Mouse (Mus musculus): ENCODE data around the gene Wipi1. TPM values are rescaled to one million over a fixed set of nuclear protein-coding genes. Genes with fewer than 3 reads are reported as not detected.
"Not testable (repeated sequence)": the region's sequence is repeated elsewhere in the genome, so short reads cannot be mapped to it uniquely, and the experiment has no call there.

Wipi1 gene
- polyA plus RNA-seq, 1 experiment from 2014 or later, result 64.6 TPM

DNA sequence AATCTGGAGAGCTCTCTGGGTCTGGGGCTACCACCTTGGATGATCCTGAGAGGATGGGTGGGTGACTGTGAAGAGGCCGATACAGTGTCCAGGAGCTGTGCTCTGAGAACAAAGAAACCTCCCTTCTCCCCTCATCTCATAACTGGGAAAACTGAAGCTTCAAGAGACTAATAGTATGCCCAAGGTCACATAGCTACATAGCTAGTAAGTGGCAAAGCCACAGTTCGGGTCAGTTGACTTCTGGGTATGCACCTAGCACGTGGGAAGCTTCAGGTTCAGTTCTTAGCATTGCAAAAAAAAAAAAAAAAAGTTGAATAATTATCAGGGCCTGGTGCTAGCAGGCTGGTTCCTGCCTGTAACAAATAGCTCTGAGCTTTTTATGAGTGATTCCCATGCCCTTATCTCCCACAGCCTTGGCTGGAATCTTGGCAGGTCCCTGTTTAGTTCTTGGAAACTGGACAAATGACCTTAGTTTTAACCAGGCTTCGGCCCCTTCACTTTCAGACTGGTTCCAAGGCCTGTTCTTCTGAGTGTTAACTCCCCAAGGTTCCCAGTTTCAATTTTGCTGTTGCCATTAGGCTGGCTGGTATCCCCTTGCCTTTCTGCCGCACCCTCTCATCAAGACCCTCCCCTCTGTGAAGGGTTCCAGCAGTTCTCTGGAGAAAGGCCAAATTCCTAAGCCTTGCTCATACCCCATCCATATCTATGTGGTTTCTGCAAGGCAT lies 29.9 kb upstream of the Wipi1 start:
- H3K4me1 ChIP-seq, result no peaks in the 10 kb centered on the region
- no peaks in the 10 kb centered on the region for H3K27me3 ChIP-seq

DNA sequence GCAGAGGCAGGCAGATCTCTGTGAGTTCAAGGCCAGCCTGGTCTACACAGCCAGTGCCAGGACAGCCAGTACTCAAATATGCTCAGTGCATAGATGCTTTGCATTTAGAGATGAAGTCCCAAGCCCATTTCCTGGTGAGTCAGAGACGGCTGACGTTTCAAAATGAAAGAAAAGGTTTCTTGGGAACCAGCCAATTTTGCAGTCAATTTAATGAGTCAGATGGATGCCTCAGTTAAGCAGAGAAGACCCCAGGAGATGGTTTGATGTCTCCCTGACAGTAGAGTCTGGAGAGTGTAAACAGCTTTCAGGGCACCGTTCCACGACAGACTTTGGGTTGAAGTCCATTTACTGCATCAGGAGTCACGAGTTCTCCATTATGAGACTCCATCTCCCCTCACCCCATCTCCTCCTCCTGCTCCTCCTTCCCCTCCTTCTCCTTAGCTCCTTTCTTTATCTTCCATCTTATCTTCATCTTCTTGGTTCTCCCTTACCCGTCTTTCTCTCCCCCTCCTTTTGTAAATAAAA lies 24.2 kb upstream of the Wipi1 start:
- no peaks in the 10 kb centered on the region for H3K36me3 ChIP-seq
- 65% methylated on average over 6 of the region's 6 CpGs for WGBS
- ATAC-seq (ENCODE audit: insufficient number of reproducible peaks, low FRiP score, low TSS enrichment, low read depth), result no peak
- no peak overlapping the region for H3K27ac ChIP-seq
- H3K4me1 ChIP-seq, result no peaks in the 10 kb centered on the region
- H3K9me3 ChIP-seq, result no peaks in the 10 kb centered on the region
- no peak overlapping the region for H3K4me2 ChIP-seq
- no peaks in the 10 kb centered on the region for H3K27me3 ChIP-seq
- no peak overlapping the region for H3K9ac ChIP-seq
- no peak overlapping the region for H3K4me3 ChIP-seq

More for the DNA sequence above, 29.9 kb upstream of the Wipi1 start:
- no peak overlapping the region for H3K27ac ChIP-seq
- 69% methylated on average over 5 of the region's 5 CpGs for WGBS
- no peak overlapping the region for H3K4me2 ChIP-seq
- H3K36me3 ChIP-seq, result no peaks in the 10 kb centered on the region
- no peak overlapping the region for H3K9ac ChIP-seq
- no peak for ATAC-seq (ENCODE audit: insufficient number of reproducible peaks, low FRiP score, low TSS enrichment, low read depth)
- H3K9me3 ChIP-seq, result no peaks in the 10 kb centered on the region
- H3K4me3 ChIP-seq, result no peak overlapping the region

- Histone ChIP-seq H3K9ac (no peak overlapping the region), H3K27ac (no peak overlapping the region), H3K27me3 (no peaks in the 10 kb centered on the region), H3K4me1 (no peaks in the 10 kb centered on the region), H3K36me3 (no peaks in the 10 kb centered on the region), H3K9me3 (no peaks in the 10 kb centered on the region), H3K4me3 (no peak overlapping the region), H3K4me2 (no peak overlapping the region)
- ATAC-seq (ENCODE audit: insufficient number of reproducible peaks, low FRiP score, low TSS enrichment, low read depth), result no peak
- 78% methylated on average over 9 of the region's 9 CpGs for WGBS
Observed at GRCm38 (mm10) chr11:109634928-109635327, 23.2 kb upstream of the Wipi1 start.

- Histone ChIP-seq H3K4me2 (no peak overlapping the region), H3K4me1 (no peaks in the 10 kb centered on the region), H3K36me3 (no peaks in the 10 kb centered on the region), H3K27ac (no peak overlapping the region), H3K9me3 (no peaks in the 10 kb centered on the region), H3K27me3 (no peaks in the 10 kb centered on the region), H3K4me3 (no peak overlapping the region), H3K9ac (no peak overlapping the region)
- no peak for ATAC-seq (ENCODE audit: insufficient number of reproducible peaks, low FRiP score, low TSS enrichment, low read depth)
- WGBS, result 37% methylated on average over 10 of the region's 10 CpGs
Observed at GRCm38 (mm10) chr11:109629021-109629521, 17.3 kb upstream of the Wipi1 start.

DNA sequence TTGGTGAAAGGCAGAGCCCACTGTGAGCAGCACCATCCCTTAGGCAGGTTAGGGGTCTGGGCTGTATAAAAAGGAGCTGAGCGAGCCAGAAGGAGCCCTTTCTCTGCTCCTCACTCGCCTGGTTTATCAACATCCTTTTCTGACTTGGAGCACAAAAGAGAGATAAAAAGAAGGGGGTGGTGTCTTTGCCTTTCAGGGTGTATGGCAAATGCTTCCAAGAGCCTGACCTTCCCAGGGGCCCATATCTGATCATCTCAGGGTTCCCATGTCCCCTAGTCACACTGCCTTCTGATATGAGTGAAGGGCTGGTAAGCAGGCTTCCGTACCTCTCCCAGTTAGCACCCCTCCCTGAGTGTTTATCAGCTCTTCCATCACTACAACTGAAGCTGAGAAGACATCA lies 16.3 kb upstream of the Wipi1 start:
- H3K9ac ChIP-seq, result no peak overlapping the region
- H3K4me2 ChIP-seq, result no peak overlapping the region
- H3K9me3 ChIP-seq, result no peaks in the 10 kb centered on the region
- H3K4me3 ChIP-seq, result no peak overlapping the region
- no peak overlapping the region for H3K27ac ChIP-seq
- no peaks in the 10 kb centered on the region for H3K27me3 ChIP-seq
- no peaks in the 10 kb centered on the region for H3K4me1 ChIP-seq
- H3K36me3 ChIP-seq, result no peaks in the 10 kb centered on the region
- ATAC-seq (ENCODE audit: insufficient number of reproducible peaks, low FRiP score, low TSS enrichment, low read depth), result no peak
- WGBS, result 84% methylated on average over 3 of the region's 3 CpGs

GRCm38 (mm10) chr11:109627648-109628047 lies 15.9 kb upstream of the Wipi1 start:
- Histone ChIP-seq H3K4me2 (no peak overlapping the region), H3K27ac (no peak overlapping the region), H3K36me3 (no peaks in the 10 kb centered on the region), H3K4me3 (no peak overlapping the region), H3K4me1 (peaks cover 2% of the 10 kb centered on the region; the same call in 1 of the 2 replicates), H3K27me3 (no peaks in the 10 kb centered on the region), H3K9me3 (no peaks in the 10 kb centered on the region), H3K9ac (no peak overlapping the region)
- WGBS, result 89% methylated on average over 4 of the region's 4 CpGs
- ATAC-seq (ENCODE audit: insufficient number of reproducible peaks, low FRiP score, low TSS enrichment, low read depth), result no peak

DNA sequence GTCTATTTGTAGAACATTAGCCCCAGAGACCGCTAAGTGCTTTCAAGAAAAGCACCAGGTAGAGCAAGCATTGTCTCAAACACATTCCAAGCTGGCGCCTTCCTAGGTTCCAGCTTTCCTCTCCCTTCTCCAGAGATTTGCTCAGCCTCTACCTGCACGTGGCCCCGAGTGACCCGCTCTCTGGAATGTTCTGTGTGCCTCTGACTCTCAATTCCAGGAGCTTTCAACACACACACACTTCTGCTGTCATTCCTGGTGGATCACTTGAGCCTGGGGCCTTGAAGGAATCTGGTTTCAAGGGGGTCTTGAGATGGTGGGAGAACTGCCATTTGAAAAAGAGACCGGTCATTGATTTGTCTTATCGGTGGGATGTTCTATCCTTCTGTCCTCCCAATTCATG lies 11.5 kb upstream of the Wipi1 start:
- WGBS, result 76% methylated on average over 7 of the region's 7 CpGs
- Histone ChIP-seq H3K4me2 (no peak overlapping the region), H3K4me1 (peaks cover 6% of the 10 kb centered on the region), H3K9me3 (no peaks in the 10 kb centered on the region), H3K27ac (no peak overlapping the region), H3K4me3 (no peak overlapping the region), H3K36me3 (no peaks in the 10 kb centered on the region), H3K27me3 (no peaks in the 10 kb centered on the region), H3K9ac (no peak overlapping the region)
- ATAC-seq (ENCODE audit: insufficient number of reproducible peaks, low FRiP score, low TSS enrichment, low read depth), result no peak

DNA sequence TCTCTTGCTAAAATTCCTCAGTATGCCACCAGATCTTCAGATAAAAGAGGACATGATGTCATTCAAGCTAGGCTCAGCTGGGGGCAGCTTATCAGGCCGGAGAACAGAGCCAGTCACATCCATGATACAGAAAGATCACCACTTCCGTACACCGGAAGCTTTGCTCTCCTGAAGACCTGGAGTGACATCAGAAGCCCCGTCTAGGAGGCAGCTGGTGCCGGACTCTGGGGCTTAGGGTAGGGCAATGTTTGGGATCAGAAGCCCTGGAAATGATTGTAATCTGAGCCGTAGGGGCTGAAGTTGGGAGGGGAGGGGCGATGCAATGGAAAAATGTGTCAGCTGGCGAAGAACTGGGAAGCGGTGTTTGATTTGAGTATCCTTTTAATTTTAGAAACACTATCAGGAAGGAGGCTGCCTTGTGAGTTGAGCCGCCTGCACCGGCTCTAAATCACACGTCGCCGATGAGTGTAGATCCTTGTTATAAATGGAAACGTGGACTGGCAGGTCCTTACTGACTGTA lies 10.8 kb upstream of the Wipi1 start:
- H3K4me3 ChIP-seq, result 0 out of 2 replicates have a peak overlapping the region, but pooled peaks have one; percentile 3
- peak overlapping the region; percentile 36 for H3K4me2 ChIP-seq
- H3K27ac ChIP-seq, result no peak overlapping the region
- WGBS, result 12% methylated on average over 15 of the region's 15 CpGs
- 0 out of 2 replicates have a peak overlapping the region, but pooled peaks have one; percentile 2 for H3K9ac ChIP-seq
- no peaks in the 10 kb centered on the region for H3K9me3 ChIP-seq
- H3K36me3 ChIP-seq, result no peaks in the 10 kb centered on the region
- no peaks in the 10 kb centered on the region for H3K27me3 ChIP-seq
- 0 out of 2 replicates have a peak, but pooled peaks have one; percentile 35 for ATAC-seq (ENCODE audit: insufficient number of reproducible peaks, low FRiP score, low TSS enrichment, low read depth)
- H3K4me1 ChIP-seq, result peaks cover 6% of the 10 kb centered on the region

GRCm38 (mm10) chr11:109621183-109621582 lies 9.4 kb upstream of the Wipi1 start:
- H3K4me1 ChIP-seq, result peaks cover 6% of the 10 kb centered on the region
- H3K9ac ChIP-seq, result no peak overlapping the region
- WGBS, result 17% methylated on average over 2 of the region's 2 CpGs
- no peaks in the 10 kb centered on the region for H3K36me3 ChIP-seq
- H3K27me3 ChIP-seq, result no peaks in the 10 kb centered on the region
- no peak for ATAC-seq (ENCODE audit: insufficient number of reproducible peaks, low FRiP score, low TSS enrichment, low read depth)
- H3K4me2 ChIP-seq, result no peak overlapping the region
- no peak overlapping the region for H3K4me3 ChIP-seq
- no peaks in the 10 kb centered on the region for H3K9me3 ChIP-seq
- no peak overlapping the region for H3K27ac ChIP-seq

GRCm38 (mm10) chr11:109620356-109620755 lies 8.6 kb upstream of the Wipi1 start:
- Histone ChIP-seq H3K27ac (no peak overlapping the region), H3K9me3 (no peaks in the 10 kb centered on the region), H3K4me2 (no peak overlapping the region), H3K4me3 (no peak overlapping the region), H3K4me1 (peaks cover 6% of the 10 kb centered on the region), H3K27me3 (no peaks in the 10 kb centered on the region), H3K36me3 (no peaks in the 10 kb centered on the region), H3K9ac (no peak overlapping the region)
- ATAC-seq (ENCODE audit: insufficient number of reproducible peaks, low FRiP score, low TSS enrichment, low read depth), result no peak
- 69% methylated on average over 6 of the region's 6 CpGs for WGBS

DNA sequence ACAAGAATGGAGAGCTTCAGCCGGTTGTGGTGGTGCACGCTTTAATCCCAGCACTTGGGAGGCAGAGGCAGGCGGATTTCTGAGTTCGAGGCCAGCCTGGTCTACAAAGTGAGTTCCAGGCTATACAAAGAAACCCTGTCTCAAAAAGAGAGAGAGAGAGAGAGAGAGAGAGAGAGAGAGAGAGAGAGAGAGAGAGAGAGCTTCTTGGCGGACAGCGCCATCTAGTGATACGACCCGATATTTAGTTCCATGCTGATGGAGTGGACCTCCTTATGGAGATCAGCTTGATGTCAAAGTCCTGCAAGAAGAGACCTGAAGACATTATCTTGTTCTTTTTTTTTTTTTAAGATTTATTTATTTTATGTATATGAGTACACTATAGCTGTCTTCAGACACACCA lies 7.3 kb upstream of the Wipi1 start:
- H3K4me1 ChIP-seq; H3K4me2 ChIP-seq; H3K27ac ChIP-seq; ATAC-seq (ENCODE audit: insufficient number of reproducible peaks, low FRiP score, low TSS enrichment, low read depth); H3K27me3 ChIP-seq; H3K36me3 ChIP-seq; H3K4me3 ChIP-seq; H3K9me3 ChIP-seq; H3K9ac ChIP-seq: not testable (repeated sequence)
- 41% methylated on average over 8 of the region's 8 CpGs for WGBS

GRCm38 (mm10) chr11:109616766-109617165 lies 5.0 kb upstream of the Wipi1 start:
- no peak for ATAC-seq (ENCODE audit: insufficient number of reproducible peaks, low FRiP score, low TSS enrichment, low read depth)
- H3K36me3 ChIP-seq, result no peaks in the 10 kb centered on the region

More at GRCm38 (mm10) chr11:109616766-109617165, 5.0 kb upstream of the Wipi1 start:
- H3K4me3 ChIP-seq, result no peak overlapping the region
- no peak overlapping the region for H3K27ac ChIP-seq
- H3K9ac ChIP-seq, result no peak overlapping the region
- no peak overlapping the region for H3K4me2 ChIP-seq
- no peaks in the 10 kb centered on the region for H3K4me1 ChIP-seq
- no peaks in the 10 kb centered on the region for H3K9me3 ChIP-seq
- 32% methylated on average over 4 of the region's 4 CpGs for WGBS
- H3K27me3 ChIP-seq, result no peaks in the 10 kb centered on the region
